Mouse (Mus musculus) forebrain, embryonic 14.5 days (tissue): ENCODE data around the gene C2cd4b. TPM values are rescaled to one million over a fixed set of nuclear protein-coding genes. Genes with fewer than 3 reads are reported as not detected.
"Not testable (repeated sequence)": the region's sequence is repeated elsewhere in the genome, so short reads cannot be mapped to it uniquely, and the experiment has no call there.

Experiments used
- ATAC-seq: fragments of 200-750 bp; cut with Nextera tagmentation; 2 replicates; pipeline ENCODE4 v1.8.0; 2017; ENCODE audit warnings: mild to moderate bottlenecking, moderate library complexity
- DNase-seq: peaks from one replicate; pipeline ENCODE4 v3.0.0-alpha.2; 2015; ENCODE audit warnings: low spot score
- H3K27ac ChIP-seq: fragments of 300-500 bp; sonication (generic); 2 replicates; pipeline ENCODE4 v1.5.1; 2014; ENCODE audit warnings: low read depth, mild to moderate bottlenecking, control low read depth, low read length, moderate library complexity
- H3K27me3 ChIP-seq: fragments of 300-500 bp; sonication (generic); replicated peaks from 2 replicates; pipeline ENCODE4 v1.6.1; 2014; ENCODE audit warnings: low read length, control low read depth, mixed read lengths; ENCODE audit not compliant: control insufficient read depth, insufficient read depth
- H3K36me3 ChIP-seq: fragments of 300-500 bp; sonication (generic); 2 replicates; pipeline ENCODE4 v1.6.1; 2014; ENCODE audit warnings: low read length, control low read depth; ENCODE audit not compliant: control insufficient read depth, insufficient read depth
- H3K4me1 ChIP-seq: fragments of 300-500 bp; sonication (generic); 2 replicates; pipeline ENCODE4 v1.6.1; 2014; ENCODE audit warnings: antibody characterized with exemption, low read length, control low read depth; ENCODE audit not compliant: control insufficient read depth, insufficient read depth
- H3K4me2 ChIP-seq: fragments of 300-500 bp; sonication (generic); 2 replicates; pipeline ENCODE4 v1.6.1; 2014; ENCODE audit warnings: mild to moderate bottlenecking, control low read depth, low read length
- H3K4me3 ChIP-seq: fragments of 300-500 bp; sonication (generic); 2 replicates; pipeline ENCODE4 v1.5.1; 2014; ENCODE audit warnings: low read depth, low read length, control low read depth
- H3K9ac ChIP-seq: fragments of 300-500 bp; sonication (generic); 2 replicates; pipeline ENCODE4 v1.6.1; 2014; ENCODE audit warnings: mild to moderate bottlenecking, low read length, control low read depth, moderate library complexity
- H3K9me3 ChIP-seq: fragments of 300-500 bp; sonication (generic); replicated peaks from 2 replicates; pipeline ENCODE4 v1.6.1; 2016; ENCODE audit warnings: low read length, control low read depth, mixed read lengths; ENCODE audit not compliant: control insufficient read depth
- WGBS: fragments of 180-500 bp; shearing (Covaris S2); extraction: QIAGEN DNeasy Blood & Tissue Kit; methylation state at CpG from one replicate; pipeline ENCODE4 v1.1.7; 2014; 5-methylcytosine and 5-hydroxymethylcytosine counted together
- polyA plus RNA-seq: library from polyadenylated mRNA; unstranded; fragments of >200 nt; fragmentation: Nextera tagmentation; extraction: Ambion mirVana; gene quantifications from 2 replicates; pipeline ENCODE4 v1.2.1, GENCODE M21; 2014

C2cd4b gene
- polyA plus RNA-seq, 1 experiment from 2014 or later, result 0.41 TPM

DNA sequence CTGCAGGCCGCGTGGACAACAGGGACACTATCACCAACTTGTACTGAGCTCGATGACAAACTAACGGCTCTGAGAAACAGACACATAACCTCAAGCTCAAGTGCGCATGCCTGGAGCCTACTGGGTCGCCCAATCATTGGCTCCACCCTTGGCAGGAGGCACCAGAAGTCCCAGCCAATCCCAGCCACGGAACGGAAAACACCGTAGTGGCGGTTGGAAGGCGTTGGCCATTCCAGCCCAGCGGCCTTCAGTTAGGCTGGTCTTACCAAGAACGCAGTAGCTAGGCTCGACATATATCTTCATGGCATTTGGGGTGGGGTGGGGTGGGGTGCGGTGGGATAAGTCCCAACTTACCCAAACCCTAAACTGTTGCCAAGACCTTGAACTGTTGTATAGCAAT lies 25.5 kb upstream of the C2cd4b start:
- Histone ChIP-seq H3K4me2 (no peak overlapping the region), H3K27me3 (no peaks in the 10 kb centered on the region), H3K9ac (no peak overlapping the region), H3K4me3 (no peak overlapping the region), H3K4me1 (no peaks in the 10 kb centered on the region), H3K36me3 (no peaks in the 10 kb centered on the region), H3K27ac (no peak overlapping the region), H3K9me3 (no peaks in the 10 kb centered on the region)
- 94% methylated on average over 15 of the region's 15 CpGs for WGBS
- no peak for DNase-seq
- no peak for ATAC-seq

- DNase-seq, result peak; percentile 36
- H3K27ac ChIP-seq, result no peak overlapping the region
- 51% methylated on average over 11 of the region's 11 CpGs for WGBS
- no peak overlapping the region for H3K9ac ChIP-seq
- no peaks in the 10 kb centered on the region for H3K9me3 ChIP-seq
- H3K4me1 ChIP-seq, result no peaks in the 10 kb centered on the region; the same call in 1 of the 2 replicates
- no peaks in the 10 kb centered on the region for H3K36me3 ChIP-seq
- H3K4me3 ChIP-seq, result no peak overlapping the region
- H3K4me2 ChIP-seq, result no peak overlapping the region
- H3K27me3 ChIP-seq, result no peaks in the 10 kb centered on the region
- no peak for ATAC-seq
These were observed 23.8 kb upstream of the C2cd4b start for GRCm38 (mm10) chr9:67735426-67735825.

GRCm38 (mm10) chr9:67741256-67741655 lies 18.0 kb upstream of the C2cd4b start:
- DNase-seq (no peak), ATAC-seq (no peak)
- Histone ChIP-seq H3K4me2 (no peak overlapping the region), H3K9ac (no peak overlapping the region), H3K4me3 (no peak overlapping the region), H3K9me3 (no peaks in the 10 kb centered on the region), H3K36me3 (no peaks in the 10 kb centered on the region), H3K4me1 (no peaks in the 10 kb centered on the region; the same call in 1 of the 2 replicates), H3K27ac (no peak overlapping the region), H3K27me3 (no peaks in the 10 kb centered on the region)
- WGBS, result 92% methylated on average over 2 of the region's 2 CpGs

- no peak overlapping the region for H3K4me2 ChIP-seq
- H3K9me3 ChIP-seq, result no peaks in the 10 kb centered on the region
- no peaks in the 10 kb centered on the region for H3K4me1 ChIP-seq
- 91% methylated on average over 16 of the region's 16 CpGs for WGBS
- H3K9ac ChIP-seq, result no peak overlapping the region
- DNase-seq (no peak), ATAC-seq (no peak)
- no peaks in the 10 kb centered on the region for H3K36me3 ChIP-seq
- H3K27me3 ChIP-seq, result no peaks in the 10 kb centered on the region
- H3K4me3 ChIP-seq, result no peak overlapping the region
- no peak overlapping the region for H3K27ac ChIP-seq
These were observed 5.6 kb upstream of the C2cd4b start for GRCm38 (mm10) chr9:67753411-67754182.

DNA sequence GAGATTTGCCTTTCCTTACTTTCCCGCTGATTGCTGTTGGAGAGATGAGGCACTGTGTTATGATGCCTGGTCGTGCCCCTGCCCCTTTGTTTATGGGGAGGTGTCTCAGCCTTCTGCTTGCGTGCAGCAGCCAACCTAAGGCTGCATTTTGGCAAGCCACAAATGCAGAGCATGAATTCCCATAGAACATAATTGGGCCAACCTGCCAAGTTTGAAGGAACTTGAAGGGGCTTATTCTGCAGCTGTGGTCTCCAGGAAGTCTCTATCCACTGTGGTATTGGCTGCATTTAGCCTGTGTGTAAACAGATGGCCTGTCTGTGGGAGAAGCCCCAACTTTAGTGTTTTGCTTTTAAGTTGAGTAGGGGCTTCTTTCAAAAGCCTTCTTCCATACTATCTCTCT lies 4.5 kb upstream of the C2cd4b start:
- peaks cover 8% of the 10 kb centered on the region; the same call in 1 of the 2 replicates for H3K4me1 ChIP-seq
- H3K9me3 ChIP-seq, result no peaks in the 10 kb centered on the region
- no peak overlapping the region for H3K27ac ChIP-seq
- peaks cover 7% of the 10 kb centered on the region; the same call in 1 of the 2 replicates for H3K27me3 ChIP-seq
- no peak overlapping the region for H3K9ac ChIP-seq
- H3K4me2 ChIP-seq, result no peak overlapping the region
- 47% methylated on average over 3 of the region's 3 CpGs for WGBS
- H3K36me3 ChIP-seq, result no peaks in the 10 kb centered on the region
- no peak for ATAC-seq
- DNase-seq, result peak; percentile 67
- no peak overlapping the region for H3K4me3 ChIP-seq

- ATAC-seq (peak; percentile 54; the same call in 1 of the 2 replicates), DNase-seq (peak; percentile 84)
- peak overlapping the region; percentile 62; the same call in 1 of the 2 replicates for H3K4me3 ChIP-seq
- H3K4me2 ChIP-seq, result peak overlapping the region; percentile 67
- no peaks in the 10 kb centered on the region for H3K36me3 ChIP-seq
- WGBS, result 4% methylated on average over 9 of the region's 9 CpGs
- H3K27ac ChIP-seq, result no peak overlapping the region
- peaks cover 8% of the 10 kb centered on the region; the same call in 1 of the 2 replicates for H3K4me1 ChIP-seq
- peaks cover 7% of the 10 kb centered on the region; the same call in 1 of the 2 replicates for H3K27me3 ChIP-seq
- no peak overlapping the region for H3K9ac ChIP-seq
- no peaks in the 10 kb centered on the region for H3K9me3 ChIP-seq
These were observed 551 bp upstream of the C2cd4b start for GRCm38 (mm10) chr9:67758686-67759085.

GRCm38 (mm10) chr9:67759956-67760764 lies 923 bp downstream of the C2cd4b start:
- peak; percentile 93 for ATAC-seq
- DNase-seq, result peak; percentile 75
- not testable (repeated sequence) for H3K9me3 ChIP-seq, H3K36me3 ChIP-seq, H3K27me3 ChIP-seq, H3K4me1 ChIP-seq
- Histone ChIP-seq H3K27ac (peak overlapping the region; percentile 58), H3K9ac (peak overlapping the region; percentile 68), H3K4me2 (peak overlapping the region; percentile 67), H3K4me3 (peak overlapping the region; percentile 62)
- under 1% methylated on average over 91 of the region's 114 CpGs for WGBS

DNA sequence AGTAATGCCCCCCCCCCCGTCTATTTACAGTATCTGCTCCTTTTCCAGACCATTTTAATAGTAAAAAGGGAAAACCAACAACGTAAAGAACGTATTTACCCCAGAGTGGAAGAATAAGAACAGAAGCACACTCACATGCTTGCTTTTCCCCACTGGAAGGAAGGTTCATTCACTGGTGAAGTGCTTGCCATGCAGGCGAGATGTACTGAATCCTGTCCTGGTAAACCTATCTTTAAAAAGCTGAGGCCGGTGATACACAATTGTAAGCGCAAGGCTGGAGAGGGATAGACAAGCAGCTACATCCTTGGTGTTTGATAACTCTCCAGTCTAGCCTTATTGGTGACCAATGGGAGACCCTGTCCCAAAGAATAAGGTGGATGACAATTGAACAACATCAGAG lies 1.8 kb downstream of the C2cd4b start:
- Histone ChIP-seq H3K4me1 (peaks cover 8% of the 10 kb centered on the region; the same call in 1 of the 2 replicates), H3K9ac (peak overlapping the region; percentile 68; the same call in 1 of the 2 replicates), H3K27me3 (peaks cover 7% of the 10 kb centered on the region; the same call in 1 of the 2 replicates), H3K4me2 (peak overlapping the region; percentile 67), H3K9me3 (no peaks in the 10 kb centered on the region), H3K4me3 (peak overlapping the region; percentile 62), H3K36me3 (no peaks in the 10 kb centered on the region), H3K27ac (no peak overlapping the region)
- WGBS, result 64% methylated on average over 6 of the region's 6 CpGs
- DNase-seq (no peak), ATAC-seq (no peak)
